Mouse (Mus musculus): ENCODE results near the gene Ncoa5. TPM values are rescaled to one million over a fixed set of nuclear protein-coding genes. Genes with fewer than 3 reads are reported as not detected.

Ncoa5 gene
- polyA plus RNA-seq, 1 experiment from 2014 or later, result 73.8 TPM

DNA sequence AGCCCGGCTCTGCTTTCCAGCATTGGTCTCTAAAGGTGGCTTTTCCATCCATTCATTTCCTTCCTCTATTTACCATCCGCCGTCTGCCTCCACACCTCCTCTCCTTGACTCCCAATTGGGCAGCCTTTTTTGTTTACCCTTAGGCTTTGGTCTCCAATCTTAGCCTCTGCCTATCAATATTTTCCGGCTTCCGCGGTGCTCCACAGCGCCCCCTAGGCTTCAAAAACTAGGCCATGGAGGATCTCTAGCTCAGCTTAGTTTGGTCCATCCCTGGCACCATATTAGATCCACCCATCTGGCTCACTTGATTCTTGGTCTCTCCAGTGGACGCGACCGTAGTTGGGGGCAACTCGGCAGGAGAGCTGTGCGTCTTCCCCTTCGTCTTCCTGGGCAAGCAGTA lies 84.2 kb downstream of the Ncoa5 start:
- H3K9me3 ChIP-seq, result no peaks in the 10 kb centered on the region
- no peak overlapping the region for H3K27ac ChIP-seq
- no peak for ATAC-seq (ENCODE audit: borderline replicate concordance, extremely low read depth, low FRiP score, low TSS enrichment)
- H3K36me3 ChIP-seq, result no peaks in the 10 kb centered on the region
- H3K4me2 ChIP-seq, result no peak overlapping the region
- H3K4me1 ChIP-seq, result 0 out of 2 replicates have a peak, but pooled peaks cover 3% of the 10 kb centered on the region
- no peak overlapping the region for H3K9ac ChIP-seq
- 23% methylated on average over 13 of the region's 13 CpGs for WGBS
- peaks cover 88% of the 10 kb centered on the region for H3K27me3 ChIP-seq
- H3K4me3 ChIP-seq, result no peak overlapping the region

Other genes starting within 250 kb of the Ncoa5 start
- gene Snx21, start 249.0 kb downstream of the Ncoa5 start, polyA plus RNA-seq (2015; fragmentation: Nextera tagmentation; extraction: Ambion mirVana), result 24.4 and 27.0 TPM in 2 replicates
- gene Acot8, start 230.0 kb downstream of the Ncoa5 start, polyA plus RNA-seq (2015; fragmentation: Nextera tagmentation; extraction: Ambion mirVana), result 19.8 and 20.3 TPM in 2 replicates
- gene Zswim3, start 229.8 kb downstream of the Ncoa5 start, polyA plus RNA-seq (2015; fragmentation: Nextera tagmentation; extraction: Ambion mirVana), result 6.7 and 8.4 TPM in 2 replicates
- gene Zswim1, start 212.2 kb downstream of the Ncoa5 start, polyA plus RNA-seq (2015; fragmentation: Nextera tagmentation; extraction: Ambion mirVana), result 15.8 and 16.8 TPM in 2 replicates
- gene Spata25, start 206.3 kb downstream of the Ncoa5 start, polyA plus RNA-seq (2015; fragmentation: Nextera tagmentation; extraction: Ambion mirVana), result not detected in 2 replicates
- 131 and 139 TPM in 2 replicates for gene Ctsa, start 202.0 kb downstream of the Ncoa5 start, polyA plus RNA-seq (2015; fragmentation: Nextera tagmentation; extraction: Ambion mirVana)
- gene Neurl2, start 201.4 kb downstream of the Ncoa5 start, polyA plus RNA-seq (2015; fragmentation: Nextera tagmentation; extraction: Ambion mirVana), result 6.6 and 7.5 TPM in 2 replicates
- 149 and 169 TPM in 2 replicates for gene Pltp, start 177.2 kb downstream of the Ncoa5 start, polyA plus RNA-seq (2015; fragmentation: Nextera tagmentation; extraction: Ambion mirVana)
- 74.4 and 75.2 TPM in 2 replicates for gene Pcif1, start 155.6 kb downstream of the Ncoa5 start, polyA plus RNA-seq (2015; fragmentation: Nextera tagmentation; extraction: Ambion mirVana)
- 12.4 and 13.2 TPM in 2 replicates for gene Zfp335, start 123.1 kb downstream of the Ncoa5 start, polyA plus RNA-seq (2015; fragmentation: Nextera tagmentation; extraction: Ambion mirVana)
- 0.59 and 1.4 TPM in 2 replicates for gene Mmp9, start 94.1 kb downstream of the Ncoa5 start, polyA plus RNA-seq (2015; fragmentation: Nextera tagmentation; extraction: Ambion mirVana)
- 0.68 and 1.1 TPM in 2 replicates for gene Slc12a5, start 74.1 kb downstream of the Ncoa5 start, polyA plus RNA-seq (2015; fragmentation: Nextera tagmentation; extraction: Ambion mirVana)
- gene Cd40, start 20.8 kb upstream of the Ncoa5 start, polyA plus RNA-seq (2015; fragmentation: Nextera tagmentation; extraction: Ambion mirVana), result 30.2 and 35.4 TPM in 2 replicates
- not detected in 2 replicates for gene 1700025C18Rik, start 55.9 kb upstream of the Ncoa5 start, polyA plus RNA-seq (2015; fragmentation: Nextera tagmentation; extraction: Ambion mirVana)
- 1.0 and 1.1 TPM in 2 replicates for gene Cdh22, start 200.0 kb upstream of the Ncoa5 start, polyA plus RNA-seq (2015; fragmentation: Nextera tagmentation; extraction: Ambion mirVana)